Comparison of ENCODE assay signal across 14 mouse cellular contexts in the genomic region with DNA sequence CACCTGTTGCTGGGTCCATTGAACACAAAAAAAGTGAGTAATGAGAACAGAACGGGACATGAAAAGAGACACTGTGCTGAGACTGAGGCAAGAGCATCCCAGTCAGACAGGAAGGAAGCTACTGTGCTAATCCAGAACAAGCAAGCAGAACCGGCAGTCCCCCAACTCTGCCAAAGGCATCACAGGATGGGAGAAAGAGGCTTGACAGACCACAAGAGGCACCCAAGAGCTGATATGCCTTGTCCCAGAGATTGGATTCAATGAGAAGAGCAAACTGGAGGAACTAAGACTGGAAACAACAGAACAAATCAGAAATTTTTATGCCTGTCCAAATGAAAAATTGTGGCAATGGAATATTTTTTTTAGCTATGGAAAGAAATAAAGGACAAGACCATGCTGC. TPM values are rescaled to one million over a fixed set of nuclear protein-coding genes. Genes with fewer than 3 reads are reported as not detected.
DNase-seq lines count a peak whose midpoint lies in the region; ATAC-seq and TF ChIP-seq lines count a peak whose summit lies in the region.
"Had no signal": no experiment of that assay in that cellular context is flagged by ENCODE, and none has a peak within 500 bp of the region (broad histone marks: within the 10 kb centered on the region; RNA-seq: fewer than 3 reads in every experiment).

No protein-coding gene starts in this region.

- ATAC-seq in granulocyte monocyte progenitor cell, adult 5-6 weeks (replicated peaks; ENCODE audit: poor library complexity, severe bottlenecking) = peak; percentile 75
- no peak for ATAC-seq in hindbrain, embryonic 13.5 days (ENCODE audit: low FRiP score)

- no peak overlapping the region for H3K27ac ChIP-seq in gastrocnemius, adult 2 months
- no peak overlapping the region for H3K27ac ChIP-seq in hindbrain, embryonic 13.5 days
- H3K27ac ChIP-seq: neural tube, embryonic 12.5 days had no signal

- no peak overlapping the region for H3K9ac ChIP-seq in hindbrain, embryonic 13.5 days
- H3K9ac ChIP-seq: neural tube, embryonic 12.5 days had no signal

- TF ChIP-seq CTCF in gastrocnemius, adult 2 months (IDR thresholded peaks at IDR 0.05) = peak; percentile 53
- TF ChIP-seq CTCF in E14TG2a.4 (conservative IDR thresholded peaks at IDR 0.05; ENCODE audit: low read length) = peak; percentile 35

- no peak overlapping the region for H3K4me2 ChIP-seq in hindbrain, embryonic 13.5 days
- H3K4me2 ChIP-seq: neural tube, embryonic 12.5 days had no signal

- no peaks in the 10 kb centered on the region for H3K4me1 ChIP-seq in E14TG2a.4 (replicated peaks; ENCODE audit: low read depth, low read length)
- no peaks in the 10 kb centered on the region for H3K4me1 ChIP-seq in hindbrain, embryonic 13.5 days (replicated peaks)
- H3K4me1 ChIP-seq: neural tube, embryonic 12.5 days had no signal

- no peak overlapping the region for H3K4me3 ChIP-seq in gastrocnemius, adult 2 months
- H3K4me3 ChIP-seq in E14TG2a.4 (replicated peaks; ENCODE audit: low read length) = no peak overlapping the region
- H3K4me3 ChIP-seq in hindbrain, embryonic 13.5 days = no peak overlapping the region
- H3K4me3 ChIP-seq: neural tube, embryonic 12.5 days had no signal

- intact Hi-C loops in gastrocnemius, adult 2 months (cut with DNase I) = loop anchor here (10.0 kb wide), 1 partner anchor 98 kb away; no protein-coding TSS in a partner anchor
- intact Hi-C loops in left cerebral cortex, postnatal 4 days (cut with DNase I) = no loop called here
- intact Hi-C loops in left cerebral cortex, postnatal 36 days (cut with DNase I) = no loop called here

- WGBS in hindbrain, embryonic 13.5 days = 57% methylated on average over 2 of the region's 2 CpGs

- no peaks in the 10 kb centered on the region for H3K27me3 ChIP-seq in E14TG2a.4 (ENCODE audit: insufficient read depth, low read length)
- H3K27me3 ChIP-seq in hindbrain, embryonic 13.5 days = no peaks in the 10 kb centered on the region
- H3K27me3 ChIP-seq: neural tube, embryonic 12.5 days had no signal

- H3K36me3 ChIP-seq in E14TG2a.4 (ENCODE audit: insufficient read depth, low read length) = no peaks in the 10 kb centered on the region
- H3K36me3 ChIP-seq in hindbrain, embryonic 13.5 days = no peaks in the 10 kb centered on the region
- H3K36me3 ChIP-seq: neural tube, embryonic 12.5 days had no signal

- DNase-seq in gastrocnemius, adult 2 months = peak; percentile 50
- DNase-seq in gastrocnemius, postnatal 4 days (ENCODE audit: low spot score in 2 of 2) = no peak
- DNase-seq in left cerebral cortex, postnatal 4 days = peak; percentile 25
- no peak for DNase-seq in left cerebral cortex, postnatal 36 days (ENCODE audit: low spot score in 2 of 2)
- DNase-seq in layer of hippocampus, adult 9-10 months (ENCODE audit: low spot score) = no peak
- DNase-seq: adrenal gland, postnatal 14 days; cerebellum, adult 9-11 months; kidney, adult 11 months; thymus, adult 2 months had no signal

- no peaks in the 10 kb centered on the region for H3K9me3 ChIP-seq in E14TG2a.4 (ENCODE audit: low read length)
- H3K9me3 ChIP-seq in hindbrain, embryonic 13.5 days = no peaks in the 10 kb centered on the region
- H3K9me3 ChIP-seq: neural tube, embryonic 12.5 days had no signal

RNA-seq across cellular contexts. Expression of gene Vit, which starts 11.1 kb away (rescaled TPM):
- 1 to 10 TPM; 1.9 to 3.6 TPM for total RNA-seq in gastrocnemius, adult 2 months (2021)
- 1 to 10 TPM; 1.8 to 1.9 TPM for total RNA-seq in gastrocnemius, postnatal 4 days (2021)
- 10 to 100 TPM in 1 of 2 experiments, 1 to 10 TPM in 1; 9.9 to 11.1 TPM for total RNA-seq in left cerebral cortex, postnatal 4 days (2021)
- 1 to 10 TPM; 1.5 to 1.8 TPM for total RNA-seq in left cerebral cortex, postnatal 36 days (2021)
- total RNA-seq in granulocyte monocyte progenitor cell, adult 5-6 weeks (2014; fragmentation: Nextera tagmentation) = 0.26 and 0.36 TPM in 2 replicates
- 0.82 and 1.2 TPM in 2 replicates for total RNA-seq in granulocyte monocyte progenitor cell, adult 5-6 weeks (2017)
- 14.1 and 17.7 TPM in 2 replicates for polyA plus RNA-seq in hindbrain, embryonic 13.5 days (2015; fragmentation: Nextera tagmentation; extraction: Ambion mirVana)
- total RNA-seq: megakaryocyte, adult 5-6 weeks had no signal

Comparison
In these comparisons a context has a peak if more than half of its experiments do, and no peak if none do; other contexts are left out.
1. DNase-seq: peak in gastrocnemius, adult 2 months (single experiment) and left cerebral cortex, postnatal 4 days (single experiment); none in gastrocnemius, postnatal 4 days (0 of 2), left cerebral cortex, postnatal 36 days (0 of 2) and layer of hippocampus, adult 9-10 months (single experiment).